Mouse (Mus musculus) lung, postnatal 0 days (tissue): ENCODE results near the gene Slc15a1.

ENCODE experiments used
- CTCF ChIP-seq: IDR thresholded peaks from 2 replicates; pipeline ENCODE4 v1.5.1; 2016; ENCODE audit warnings: antibody characterized with exemption, mild to moderate bottlenecking
- EP300 ChIP-seq: IDR thresholded peaks from 2 replicates; pipeline ENCODE4 v1.6.1; 2016; ENCODE audit warnings: antibody characterized with exemption, mild to moderate bottlenecking, control low read depth

DNA sequence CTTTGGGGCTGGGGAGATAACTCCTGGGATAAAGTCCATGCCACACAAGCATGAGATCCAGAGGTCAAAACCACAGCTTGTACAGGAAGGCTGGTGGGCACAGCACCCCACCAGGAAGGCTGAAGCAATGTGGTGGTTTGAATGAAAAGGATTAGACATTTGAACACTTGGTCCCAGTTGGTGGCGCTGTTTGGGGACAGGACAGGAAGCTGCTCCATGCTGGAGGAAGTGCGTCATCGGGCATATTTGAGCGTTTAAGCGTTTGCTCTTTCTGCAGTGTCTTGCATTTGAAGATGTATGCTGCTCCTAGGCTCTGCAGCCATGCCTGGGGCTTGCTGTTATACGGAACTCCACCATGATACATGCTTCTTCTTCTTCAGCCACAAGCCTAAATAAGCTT is 64.2 kb downstream of the Slc15a1 start:
- TF ChIP-seq CTCF: no peak
- no peak for TF ChIP-seq EP300
